Comparison of ENCODE assay signal across 8 mouse cellular contexts in genomic region chr2:118486933-118487332, GRCm38 (mm10). TPM values are rescaled to one million over a fixed set of nuclear protein-coding genes. Genes with fewer than 3 reads are reported as not detected.
DNase-seq lines count a peak whose midpoint lies in the region; ATAC-seq and TF ChIP-seq lines count a peak whose summit lies in the region.

No protein-coding gene starts in this region.

- no peaks in the 10 kb centered on the region for H3K9me3 ChIP-seq in MEL (replicated peaks; ENCODE audit: insufficient read depth, low read length)
- no peaks in the 10 kb centered on the region for H3K9me3 ChIP-seq in forebrain, postnatal 0 days (ENCODE audit: low read length)
- H3K9me3 ChIP-seq in hindbrain, embryonic 14.5 days (ENCODE audit: control insufficient read depth, low read length) = no peaks in the 10 kb centered on the region

- H3K27me3 ChIP-seq in MEL (ENCODE audit: control insufficient read depth in 1 of 2, insufficient read depth in 2 of 2, low read length in 2 of 2) = no peaks in the 10 kb centered on the region
- no peaks in the 10 kb centered on the region for H3K27me3 ChIP-seq in forebrain, postnatal 0 days (ENCODE audit: insufficient read depth, low read length)
- H3K27me3 ChIP-seq in hindbrain, embryonic 14.5 days (ENCODE audit: control insufficient read depth, insufficient read depth, low read length) = no peaks in the 10 kb centered on the region

- no peak overlapping the region for H3K4me2 ChIP-seq in forebrain, postnatal 0 days (ENCODE audit: low read depth)
- H3K4me2 ChIP-seq in hindbrain, embryonic 14.5 days (replicated peaks) = no peak overlapping the region

- TF ChIP-seq EP300 in MEL (IDR thresholded peaks at IDR 0.05; ENCODE audit: low read depth in 1 of 2, low read length in 2 of 2) = no peak

- TF ChIP-seq RAD21 in MEL (IDR thresholded peaks at IDR 0.05; ENCODE audit: low read depth, low read length) = peak; percentile 89

- H3K4me1 ChIP-seq in MEL (ENCODE audit: control insufficient read depth in 1 of 2, insufficient read depth in 2 of 2, low read length in 2 of 2) = peaks cover 0 to 13% of the 10 kb centered on the region in 2 experiments; a peak in 2 of 4 replicates
- no peaks in the 10 kb centered on the region for H3K4me1 ChIP-seq in forebrain, postnatal 0 days (ENCODE audit: insufficient read depth)
- no peaks in the 10 kb centered on the region; the same call in 1 of the 2 replicates for H3K4me1 ChIP-seq in hindbrain, embryonic 14.5 days (replicated peaks; ENCODE audit: control insufficient read depth, insufficient read depth, low read length)

- peak; percentile 81 for DNase-seq in MEL (ENCODE audit: low read depth, low spot score)
- peak; percentile 44 for DNase-seq in c-Kit-positive CD71-positive TER-119-positive erythroid progenitor cells, embryonic 14.5 days (ENCODE audit: low spot score)
- DNase-seq in forebrain, postnatal 0 days = peak; percentile 43
- peak; percentile 60 for DNase-seq in hindbrain, embryonic 14.5 days (ENCODE audit: low spot score)
- peak; percentile 41 for DNase-seq in left cerebral cortex, adult 11 months (ENCODE audit: low spot score)
- DNase-seq in right cerebral cortex, postnatal 14 days = peak; percentile 81
- DNase-seq in urinary bladder, postnatal 25 days (ENCODE audit: low spot score) = peak; percentile 88

- no peak overlapping the region for H3K27ac ChIP-seq in MEL (ENCODE audit: control insufficient read depth, low read depth, low read length)
- H3K27ac ChIP-seq in forebrain, postnatal 0 days (ENCODE audit: low read depth, low read length) = no peak overlapping the region
- H3K27ac ChIP-seq in hindbrain, embryonic 14.5 days = no peak overlapping the region

- TF ChIP-seq CTCF in MEL (IDR thresholded peaks at IDR 0.05 in 2 of 3, conservative IDR thresholded peaks at IDR 0.05 in 1 of 3; ENCODE audit: control insufficient read depth in 1 of 3, insufficient read depth in 1 of 3, low read depth in 2 of 3, low read length in 3 of 3, poor library complexity in 1 of 3, severe bottlenecking in 1 of 3) = peak; percentile 95 to 99 (median 99)
- peak; percentile 91 for TF ChIP-seq CTCF in forebrain, postnatal 0 days (IDR thresholded peaks at IDR 0.05; ENCODE audit: low read depth)

- WGBS in forebrain, postnatal 0 days = 12% methylated on average over 12 of the region's 12 CpGs
- 17% methylated on average over 12 of the region's 12 CpGs for WGBS in hindbrain, embryonic 14.5 days

- no peak for TF ChIP-seq POLR2A in MEL (IDR thresholded peaks at IDR 0.05; ENCODE audit: control insufficient read depth in 1 of 2, insufficient read depth in 1 of 2, low read depth in 1 of 2, low read length in 2 of 2, poor library complexity in 1 of 2)

- peaks cover 0 to 7% of the 10 kb centered on the region in 2 experiments; a peak in 1 of 4 replicates for H3K36me3 ChIP-seq in MEL (ENCODE audit: control insufficient read depth in 1 of 2, insufficient read depth in 2 of 2, low read length in 2 of 2)
- no peaks in the 10 kb centered on the region for H3K36me3 ChIP-seq in forebrain, postnatal 0 days (ENCODE audit: insufficient read depth)
- no peaks in the 10 kb centered on the region for H3K36me3 ChIP-seq in hindbrain, embryonic 14.5 days (replicated peaks; ENCODE audit: control insufficient read depth, insufficient read depth)

- H3K9ac ChIP-seq in MEL (ENCODE audit: control insufficient read depth, low read depth, low read length, poor library complexity, severe bottlenecking) = peak overlapping the region; percentile 36; the same call in 1 of the 2 replicates
- H3K9ac ChIP-seq in forebrain, postnatal 0 days = no peak overlapping the region
- no peak overlapping the region for H3K9ac ChIP-seq in hindbrain, embryonic 14.5 days

- peak overlapping the region in 1 of 2 experiments; percentile 39; a peak in 2 of 4 replicates for H3K4me3 ChIP-seq in MEL (ENCODE audit: control insufficient read depth in 1 of 2, insufficient read depth in 1 of 2, low read depth in 2 of 2, low read length in 2 of 2)
- H3K4me3 ChIP-seq in forebrain, postnatal 0 days (ENCODE audit: low read depth, low read length) = no peak overlapping the region
- H3K4me3 ChIP-seq in hindbrain, embryonic 14.5 days (replicated peaks; ENCODE audit: low read length) = no peak overlapping the region

- peak; percentile 47 for ATAC-seq in forebrain, postnatal 0 days
- ATAC-seq in hindbrain, embryonic 14.5 days (ENCODE audit: low FRiP score) = no peak
- peak; percentile 80 for ATAC-seq in megakaryocyte, adult 5-6 weeks (ENCODE audit: poor library complexity, severe bottlenecking)

- H3K79me2 ChIP-seq in MEL (ENCODE audit: control insufficient read depth, insufficient read depth, low read length, poor library complexity) = no peaks in the 10 kb centered on the region

TF ChIP-seq in MEL, 35 proteins besides CTCF, POLR2A, EP300 and RAD21:
- TF ChIP-seq SIN3A (IDR thresholded peaks at IDR 0.05; ENCODE audit: low read length) (peak; percentile 45; the same call in 1 of the 2 replicates), ZC3H11A (IDR thresholded peaks at IDR 0.05; ENCODE audit: low read depth, low read length) (peak; percentile 79), HCFC1 (IDR thresholded peaks at IDR 0.05; ENCODE audit: low read depth, low read length) (no peak), GATA1 (IDR thresholded peaks at IDR 0.05; ENCODE audit: low read depth, low read length) (no peak), MYB (IDR thresholded peaks at IDR 0.05; ENCODE audit: low read depth, low read length) (no peak), SMC3 (IDR thresholded peaks at IDR 0.05; ENCODE audit: low read depth, low read length) (peak; percentile 92), ETS1 (IDR thresholded peaks at IDR 0.05; ENCODE audit: low read depth, low read length) (no peak)

RNA-seq across cellular contexts. Expression of gene Srp14, which starts 7.4 kb away (rescaled TPM):
- total RNA-seq in MEL (2012; rRNA removed) = 231 and 235 TPM in 2 replicates
- polyA plus RNA-seq in MEL (2012; ENCODE audit: insufficient read depth in 1 of 2, insufficient read length in 2 of 2, low read depth in 1 of 2, low replicate concordance in 2 of 2, missing spikeins in 1 of 2) = 100 to 1,000 TPM in 1 of 2 experiments, not detected in 1; 272 TPM
- total RNA-seq in forebrain, postnatal 0 days (2014; rRNA removed) = 180 and 252 TPM in 2 replicates
- 357 and 411 TPM in 2 replicates for polyA plus RNA-seq in forebrain, postnatal 0 days (2015; fragmentation: Nextera tagmentation; extraction: Ambion mirVana)
- 298 and 339 TPM in 2 replicates for polyA plus RNA-seq in hindbrain, embryonic 14.5 days (2014; fragmentation: Nextera tagmentation; extraction: Ambion mirVana)
- 160 and 173 TPM in 2 replicates for total RNA-seq in megakaryocyte, adult 5-6 weeks (2015)
- 181 and 193 TPM in 2 replicates for total RNA-seq in megakaryocyte, adult 5-6 weeks (2017)
